Mouse (Mus musculus): Measurements from ENCODE around the gene Itga4.

- TF ChIP-seq CTCF (IDR thresholded peaks at IDR 0.05; ENCODE audit: low read depth), result peak; percentile 54
- TF ChIP-seq EP300 (IDR thresholded peaks at IDR 0.05; ENCODE audit: low read depth), result no peak
These were observed 117.4 kb downstream of the Itga4 start for GRCm38 (mm10) chr2:79372486-79373200.
